ENCODE assay signal across 13 mouse cellular contexts in the genomic region with DNA sequence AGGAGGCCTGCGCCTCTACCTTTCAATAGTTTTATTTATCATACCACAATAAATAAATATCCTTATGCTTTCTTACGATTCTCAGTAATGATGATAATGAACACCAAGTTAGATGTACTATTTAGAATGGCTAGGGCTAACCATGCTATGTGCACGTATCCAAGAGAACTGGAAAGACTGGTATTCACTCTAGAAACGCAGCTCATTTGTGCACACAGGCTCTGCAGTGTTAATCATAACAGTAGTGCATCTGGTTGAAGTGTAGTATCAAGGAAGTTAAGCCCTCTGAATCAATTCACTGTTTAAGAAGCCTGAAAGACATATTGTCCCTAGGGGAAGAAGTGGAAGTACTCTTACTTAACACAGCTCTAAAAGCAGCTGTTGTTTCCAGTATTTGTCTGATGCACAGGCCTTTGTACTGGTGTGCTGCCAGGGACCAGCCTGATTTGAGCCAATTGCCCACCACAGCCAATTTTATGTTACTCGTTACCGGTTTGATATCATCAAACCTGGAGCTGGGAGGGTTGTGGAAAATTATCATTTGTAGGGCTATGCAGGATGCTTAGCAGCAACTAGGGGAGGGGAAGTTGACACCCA.
DNase-seq lines count a peak whose midpoint lies in the region; ATAC-seq and TF ChIP-seq lines count a peak whose summit lies in the region.
"Had no signal": no experiment of that assay in that cellular context is flagged by ENCODE, and none has a peak within 500 bp of the region (broad histone marks: within the 10 kb centered on the region; RNA-seq: fewer than 3 reads in every experiment).

No protein-coding gene starts in this region.

- H3K4me1 ChIP-seq in hindbrain, embryonic 16.5 days (ENCODE audit: control insufficient read depth, insufficient read depth, low read depth, low read length): peaks cover 3% of the 10 kb centered on the region; the same call in 1 of the 2 replicates
- no peaks in the 10 kb centered on the region for H3K4me1 ChIP-seq in hindbrain, embryonic 11.5 days (replicated peaks; ENCODE audit: control insufficient read depth, insufficient read depth, low read length)
- no peaks in the 10 kb centered on the region; the same call in 1 of the 2 replicates for H3K4me1 ChIP-seq in lung, postnatal 0 days (ENCODE audit: insufficient read depth, low read depth, low read length)

- intact Hi-C loops in heart, postnatal 25 days (cut with DNase I): no loop called here

- no peak overlapping the region for H3K4me2 ChIP-seq in hindbrain, embryonic 16.5 days (ENCODE audit: low read length)
- no peak overlapping the region for H3K4me2 ChIP-seq in hindbrain, embryonic 11.5 days (replicated peaks; ENCODE audit: low read depth, low read length)
- no peak overlapping the region for H3K4me2 ChIP-seq in lung, postnatal 0 days (replicated peaks; ENCODE audit: low read depth, low read length)
- H3K4me2 ChIP-seq: limb, embryonic 13.5 days had no signal

- no peak for TF ChIP-seq CTCF in lung, postnatal 0 days (IDR thresholded peaks at IDR 0.05)

- 78% methylated on average over 6 of the region's 6 CpGs for WGBS in hindbrain, embryonic 16.5 days
- WGBS in hindbrain, embryonic 11.5 days: 87% methylated on average over 6 of the region's 6 CpGs
- WGBS in lung, postnatal 0 days: 62% methylated on average over 6 of the region's 6 CpGs

- peak; percentile 23; the same call in 1 of the 2 replicates for ATAC-seq in hindbrain, embryonic 16.5 days
- ATAC-seq in hindbrain, embryonic 11.5 days (ENCODE audit: low FRiP score): no peak
- ATAC-seq in lung, postnatal 0 days: peak; percentile 17; the same call in 1 of the 2 replicates
- ATAC-seq in monocyte, adult 5-6 weeks (replicated peaks; ENCODE audit: insufficient number of reproducible peaks, low FRiP score, low TSS enrichment, poor library complexity, severe bottlenecking): no peak
- ATAC-seq: liver, postnatal 0 days had no signal

- H3K27ac ChIP-seq in hindbrain, embryonic 16.5 days (ENCODE audit: low read depth, low read length): no peak overlapping the region
- H3K27ac ChIP-seq in hindbrain, embryonic 11.5 days (ENCODE audit: low read depth, low read length): no peak overlapping the region
- H3K27ac ChIP-seq in lung, postnatal 0 days (ENCODE audit: low read length): no peak overlapping the region
- H3K27ac ChIP-seq: hindbrain, embryonic 10.5 days; limb, embryonic 13.5 days had no signal

- no peak for TF ChIP-seq EP300 in lung, postnatal 0 days (IDR thresholded peaks at IDR 0.05)

- no peaks in the 10 kb centered on the region for H3K9me3 ChIP-seq in hindbrain, embryonic 16.5 days (ENCODE audit: control insufficient read depth, low read length)
- no peaks in the 10 kb centered on the region for H3K9me3 ChIP-seq in hindbrain, embryonic 11.5 days (ENCODE audit: control insufficient read depth, low read length)
- H3K9me3 ChIP-seq in lung, postnatal 0 days (ENCODE audit: low read length): no peaks in the 10 kb centered on the region
- H3K9me3 ChIP-seq: hindbrain, embryonic 10.5 days; limb, embryonic 13.5 days had no signal

- no peaks in the 10 kb centered on the region for H3K36me3 ChIP-seq in hindbrain, embryonic 16.5 days (ENCODE audit: control insufficient read depth, insufficient read depth, low read length)
- H3K36me3 ChIP-seq in hindbrain, embryonic 11.5 days (ENCODE audit: control insufficient read depth, insufficient read depth, low read length): no peaks in the 10 kb centered on the region
- H3K36me3 ChIP-seq in lung, postnatal 0 days (ENCODE audit: insufficient read depth, low read length): no peaks in the 10 kb centered on the region
- H3K36me3 ChIP-seq: hindbrain, embryonic 10.5 days; limb, embryonic 13.5 days had no signal

- no peaks in the 10 kb centered on the region for H3K27me3 ChIP-seq in hindbrain, embryonic 16.5 days (replicated peaks; ENCODE audit: control insufficient read depth, insufficient read depth, low read length)
- no peaks in the 10 kb centered on the region for H3K27me3 ChIP-seq in hindbrain, embryonic 11.5 days (ENCODE audit: control insufficient read depth, insufficient read depth, low read length)
- no peaks in the 10 kb centered on the region for H3K27me3 ChIP-seq in lung, postnatal 0 days (replicated peaks; ENCODE audit: insufficient read depth, low read length)
- H3K27me3 ChIP-seq: limb, embryonic 13.5 days had no signal

- H3K9ac ChIP-seq in hindbrain, embryonic 16.5 days (ENCODE audit: low read depth, low read length): no peak overlapping the region
- H3K9ac ChIP-seq in hindbrain, embryonic 11.5 days (ENCODE audit: low read depth, low read length): no peak overlapping the region
- H3K9ac ChIP-seq in lung, postnatal 0 days (replicated peaks; ENCODE audit: low read depth): no peak overlapping the region
- H3K9ac ChIP-seq: limb, embryonic 13.5 days; liver, postnatal 0 days had no signal

- no peak overlapping the region for H3K4me3 ChIP-seq in hindbrain, embryonic 16.5 days (ENCODE audit: low read length)
- no peak overlapping the region for H3K4me3 ChIP-seq in hindbrain, embryonic 11.5 days (ENCODE audit: low read depth, low read length)
- H3K4me3 ChIP-seq in lung, postnatal 0 days (ENCODE audit: low read depth, low read length): no peak overlapping the region
- H3K4me3 ChIP-seq: hindbrain, embryonic 10.5 days; limb, embryonic 13.5 days had no signal

- peak; percentile 30 to 31 for DNase-seq in cerebellum, postnatal 10 days
- DNase-seq in cerebellum, postnatal 36 days: no peak
- DNase-seq in hindbrain, embryonic 11.5 days (ENCODE audit: low spot score): no peak
- DNase-seq in lung, postnatal 0 days (ENCODE audit: low spot score): peak; percentile 43
- no peak for DNase-seq in lung, postnatal 14 days
- peak; percentile 55 for DNase-seq in heart, postnatal 25 days (ENCODE audit: low spot score)
- DNase-seq: adrenal gland, postnatal 10 days; liver, postnatal 0 days; thymus, postnatal 14 days had no signal

Comparison
In these comparisons a context has a peak if more than half of its experiments do, and no peak if none do; other contexts are left out.
1. DNase-seq: peak in cerebellum, postnatal 10 days (2 of 2), lung, postnatal 0 days (single experiment) and heart, postnatal 25 days (single experiment); none in cerebellum, postnatal 36 days (0 of 2), hindbrain, embryonic 11.5 days (single experiment) and lung, postnatal 14 days (single experiment).
2. ATAC-seq: peak in hindbrain, embryonic 16.5 days (single experiment) and lung, postnatal 0 days (single experiment); none in hindbrain, embryonic 11.5 days (single experiment) and monocyte, adult 5-6 weeks (single experiment).